Mouse (Mus musculus) lung, postnatal 36 days (tissue): ENCODE measurements around the gene Otub2.

Experiments used
- DNase-seq: peaks from one replicate; pipeline ENCODE4 v3.0.0; 2022; ENCODE audit warnings: mixed read lengths

Gene Otub2

DNA sequence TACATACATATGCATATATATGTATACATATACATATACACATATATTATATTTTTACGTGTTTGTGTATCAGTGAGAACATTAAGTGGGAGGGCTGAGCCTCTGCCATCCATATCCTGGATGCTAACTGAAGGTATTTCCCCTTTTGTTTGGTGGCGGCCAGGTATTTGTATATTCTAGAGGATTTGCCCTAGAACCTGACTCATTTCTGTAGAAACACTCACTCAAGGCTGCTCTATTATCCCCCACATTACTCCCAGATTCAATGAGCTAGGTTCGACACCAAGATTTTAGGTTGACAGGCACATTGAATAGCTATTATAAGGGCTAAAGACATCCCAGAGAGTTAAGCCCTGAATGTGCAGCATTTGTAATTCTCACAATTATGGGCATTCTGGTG, 56.6 kb downstream of the Otub2 start:
- no peak for DNase-seq

DNA sequence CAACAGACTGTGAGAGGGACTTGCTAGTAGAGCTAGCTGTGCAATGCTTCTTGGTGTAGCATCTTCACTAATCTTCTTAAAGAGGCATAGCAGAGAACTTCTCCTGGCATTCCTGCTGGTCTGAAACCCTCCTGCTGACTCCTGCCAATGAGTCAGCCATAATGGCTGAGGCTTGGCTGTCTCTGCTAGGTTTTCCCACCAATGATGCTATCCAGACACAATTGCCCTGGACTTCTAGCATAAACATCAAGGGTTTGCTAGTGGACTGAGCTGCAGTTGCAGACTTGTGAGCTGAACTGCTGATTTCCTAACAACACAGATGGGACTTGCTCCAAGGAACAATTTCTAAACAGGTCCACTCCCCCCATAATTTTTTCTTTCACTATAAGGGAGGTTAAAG, 64.9 kb downstream of the Otub2 start:
- no peak for DNase-seq
